Mouse (Mus musculus) left cerebral cortex, postnatal 36 days (tissue): ENCODE measurements around the gene Ccdc121. TPM values are rescaled to one million over a fixed set of nuclear protein-coding genes. Genes with fewer than 3 reads are reported as not detected.

Source experiments
- DNase-seq, 2 experiments: peaks; one replicate each; pipeline ENCODE4 v3.0.0; 2021 to 2022; ENCODE audit warnings: low spot score in 2 of 2, mixed read lengths in 1 of 2
- intact Hi-C: fragments of 180-260 bp; cut with DNase I; formaldehyde crosslinking; loops from one replicate; pipeline ENCODE4 v1.15.1; 2025
- total RNA-seq, 2 experiments: library from RNA; stranded (reverse); gene quantifications; 2 replicates each; pipeline ENCODE4 v1.2.3; 2021

Gene Ccdc121
- total RNA-seq = under 1 TPM; 0.27 to 0.36 TPM

DNA sequence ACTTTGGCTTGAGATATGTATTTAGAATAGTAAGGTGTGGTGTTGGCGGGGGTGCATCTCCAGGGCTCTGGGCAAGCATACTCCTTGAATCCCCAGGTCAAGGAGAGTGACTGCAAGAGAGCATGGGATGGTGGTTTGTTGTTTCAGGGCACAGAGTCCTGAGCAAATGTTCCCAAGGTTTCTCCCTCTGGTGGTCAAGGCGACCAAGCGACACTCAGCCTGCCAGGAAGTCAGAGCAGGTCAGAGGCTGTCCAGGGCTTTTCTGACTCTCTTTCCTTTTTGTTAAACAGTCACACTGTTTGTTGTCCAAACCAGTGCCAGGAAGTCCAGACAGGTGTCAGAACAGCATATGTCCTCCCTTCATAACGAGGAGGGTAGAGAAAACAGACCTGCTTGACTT, at the start of gene Ccdc121:
Gene Ccdc121 (minus strand): TSS at position 145 of the 400 bp plus-strand sequence.
- intact Hi-C loops = no loop called here
- DNase-seq = no peak

DNA sequence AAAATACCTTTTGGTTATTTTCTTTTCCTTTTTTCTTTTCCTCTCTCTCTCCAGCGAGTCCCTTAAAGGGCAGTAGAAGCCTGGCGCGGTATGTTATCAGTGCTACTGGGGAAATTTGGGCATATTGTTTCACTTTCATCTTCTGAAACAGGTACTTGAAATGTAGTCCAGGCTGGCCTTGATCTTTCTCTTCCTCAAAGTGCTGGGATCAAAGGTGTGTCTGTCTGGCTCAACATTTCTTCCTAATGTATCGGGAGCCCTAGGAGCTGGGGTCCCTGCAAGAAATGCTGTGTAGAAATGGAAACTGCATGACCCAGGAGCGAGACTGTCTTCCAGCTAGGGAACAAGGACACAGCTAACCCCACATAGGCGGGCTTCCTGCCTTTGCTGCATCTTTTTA, 49.1 kb upstream of the Ccdc121 start:
- DNase-seq = no peak
- intact Hi-C loops = no loop called here

GRCm38 (mm10) chr1:181559655-181560054, 48.4 kb upstream of the Ccdc121 start:
- intact Hi-C loops = no loop called here

DNA sequence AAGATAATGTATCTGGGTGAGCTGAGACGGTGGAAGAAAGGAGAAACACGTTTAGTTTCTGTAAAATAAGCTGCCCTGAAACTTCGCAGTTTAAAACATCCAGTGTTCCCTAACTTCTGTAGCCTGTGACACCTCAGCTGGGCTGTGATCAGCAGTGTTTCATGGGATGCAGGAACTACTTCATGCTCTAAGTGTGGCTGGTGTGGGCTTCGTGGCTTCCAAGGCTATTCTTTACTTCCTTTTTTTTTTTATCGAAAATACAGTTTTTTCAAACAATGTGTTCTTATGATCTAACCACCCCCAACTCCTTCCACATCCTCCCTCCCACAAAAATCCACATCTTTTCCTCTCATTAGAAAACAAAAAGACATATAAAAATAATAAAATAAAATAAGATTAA, 44.2 kb upstream of the Ccdc121 start:
- intact Hi-C loops = no loop called here

More at GRCm38 (mm10) chr1:181559655-181560054, 48.4 kb upstream of the Ccdc121 start:
- no peak for DNase-seq

DNA sequence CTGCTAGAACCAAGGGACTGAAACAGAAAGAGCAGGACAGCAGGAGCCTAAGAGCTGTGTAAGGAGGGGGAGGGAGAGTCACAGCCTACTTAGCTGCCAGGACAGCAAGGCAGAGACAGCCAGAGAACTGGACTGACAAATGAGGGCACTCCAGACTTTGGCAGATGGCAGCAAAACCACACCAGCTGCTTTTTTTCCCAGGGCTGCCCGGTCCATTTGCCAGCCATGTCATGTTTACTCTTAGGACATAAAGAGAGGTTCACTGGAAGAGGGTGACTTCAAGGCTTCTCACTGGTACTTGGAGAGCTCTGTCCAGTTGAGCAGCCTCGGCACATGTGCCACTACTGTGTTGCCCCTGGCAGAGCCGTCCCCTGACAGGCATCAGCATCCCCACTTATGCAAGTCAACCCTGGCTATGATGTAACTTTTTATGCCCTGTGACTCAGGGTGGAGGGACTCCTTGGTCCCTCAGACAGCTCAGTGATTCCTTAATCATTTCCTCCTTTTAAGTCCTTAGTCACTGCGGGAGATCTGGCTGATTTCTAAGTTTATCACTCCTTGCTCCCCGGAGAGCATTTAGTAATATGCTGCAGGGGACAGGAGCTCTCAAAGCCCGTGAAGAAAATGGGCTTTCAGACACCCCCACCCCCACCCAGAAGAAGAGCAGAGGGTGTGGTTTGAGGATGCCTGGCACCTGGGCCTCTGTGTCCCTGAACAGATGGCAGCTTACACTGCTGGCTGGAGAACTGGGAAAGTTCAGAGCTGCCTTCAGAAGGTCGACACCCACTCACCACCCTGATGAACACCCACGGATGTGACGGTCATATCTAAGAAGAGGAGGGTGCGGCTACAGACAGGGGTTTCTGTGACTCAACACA, 41.5 kb upstream of the Ccdc121 start:
- peak; percentile 23 to 26 for DNase-seq
- intact Hi-C loops = loop anchor here (5.0 kb wide), 1 partner anchor 65 kb away; no protein-coding TSS in a partner anchor

More for the DNA sequence above, 44.2 kb upstream of the Ccdc121 start:
- no peak for DNase-seq

DNA sequence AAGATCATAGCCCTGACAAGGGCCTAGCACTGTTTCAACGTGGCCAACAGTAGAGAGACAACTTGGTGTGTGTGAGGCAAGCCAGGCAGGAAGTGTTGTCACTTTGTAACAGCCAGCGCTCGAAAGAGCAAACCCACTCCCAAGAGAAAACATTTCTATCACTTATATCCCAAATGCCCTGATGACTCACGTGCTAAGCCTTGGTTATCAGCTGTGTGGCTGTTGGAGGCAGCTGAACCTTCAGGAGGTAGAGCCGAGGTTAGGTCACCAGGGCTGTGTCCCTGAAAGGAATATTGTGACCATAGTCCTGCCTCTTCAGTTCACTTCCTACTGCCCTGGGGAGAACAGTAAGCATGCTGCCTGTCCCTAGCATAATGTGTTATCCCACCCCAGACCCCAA, 39.6 kb upstream of the Ccdc121 start:
- intact Hi-C loops = loop anchor here (5.0 kb wide), 1 partner anchor 66 kb away; no protein-coding TSS in a partner anchor
- no peak for DNase-seq

- peak; percentile 23 to 27 for DNase-seq
- intact Hi-C loops = loop anchor here (5.0 kb wide), 4 partner anchors 67 to 278 kb away; no protein-coding TSS in a partner anchor
Observed at GRCm38 (mm10) chr1:181549987-181550386, 38.7 kb upstream of the Ccdc121 start.

DNA sequence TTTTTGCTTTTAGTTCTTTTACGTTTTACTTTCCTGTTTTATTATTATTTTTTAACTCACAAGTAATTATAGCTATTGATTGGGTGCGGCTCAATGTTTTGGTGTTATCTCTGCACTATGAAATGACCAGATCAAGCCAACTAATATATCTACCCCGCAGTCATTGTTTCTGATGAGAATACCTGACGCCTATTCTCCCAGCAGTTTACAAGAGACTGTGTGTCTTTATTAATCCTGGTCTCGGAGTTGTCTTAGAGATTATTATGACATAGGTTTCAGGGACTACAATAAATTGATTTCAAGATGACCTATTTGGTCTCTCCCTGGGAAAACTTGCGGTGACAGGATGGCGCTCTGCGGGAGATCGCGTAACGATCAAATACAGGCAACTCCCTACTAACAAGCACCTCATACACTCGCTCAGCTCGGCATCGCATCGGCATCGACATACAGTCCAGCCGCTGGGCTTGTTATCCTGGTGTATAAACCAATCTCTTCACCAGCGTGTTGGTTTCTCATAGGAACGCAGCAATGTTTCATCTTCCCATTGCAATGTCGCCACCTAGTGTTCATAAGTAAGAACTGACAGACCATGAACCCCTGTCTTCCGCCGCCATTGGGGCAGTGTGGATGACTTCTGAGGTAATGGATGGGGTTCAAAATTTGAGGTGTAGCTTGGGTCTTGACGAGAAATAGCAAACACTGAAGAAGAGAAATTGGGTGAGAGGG, 34.0 kb upstream of the Ccdc121 start:
- DNase-seq = peak; percentile 52 to 69
- intact Hi-C loops = loop anchor here (2.0 to 5.0 kb wide), 4 partner anchors 78 to 273 kb away; no protein-coding TSS in a partner anchor

GRCm38 (mm10) chr1:181543711-181544383, 32.6 kb upstream of the Ccdc121 start:
- intact Hi-C loops = loop anchor here (2.0 kb wide), 1 partner anchor 77 kb away; no protein-coding TSS in a partner anchor
- DNase-seq = no peak

- no peak for DNase-seq
- intact Hi-C loops = no loop called here
Observed at GRCm38 (mm10) chr1:181539846-181540769, 28.9 kb upstream of the Ccdc121 start.

GRCm38 (mm10) chr1:181537627-181538525, 26.6 kb upstream of the Ccdc121 start:
- intact Hi-C loops = no loop called here
- no peak for DNase-seq

DNA sequence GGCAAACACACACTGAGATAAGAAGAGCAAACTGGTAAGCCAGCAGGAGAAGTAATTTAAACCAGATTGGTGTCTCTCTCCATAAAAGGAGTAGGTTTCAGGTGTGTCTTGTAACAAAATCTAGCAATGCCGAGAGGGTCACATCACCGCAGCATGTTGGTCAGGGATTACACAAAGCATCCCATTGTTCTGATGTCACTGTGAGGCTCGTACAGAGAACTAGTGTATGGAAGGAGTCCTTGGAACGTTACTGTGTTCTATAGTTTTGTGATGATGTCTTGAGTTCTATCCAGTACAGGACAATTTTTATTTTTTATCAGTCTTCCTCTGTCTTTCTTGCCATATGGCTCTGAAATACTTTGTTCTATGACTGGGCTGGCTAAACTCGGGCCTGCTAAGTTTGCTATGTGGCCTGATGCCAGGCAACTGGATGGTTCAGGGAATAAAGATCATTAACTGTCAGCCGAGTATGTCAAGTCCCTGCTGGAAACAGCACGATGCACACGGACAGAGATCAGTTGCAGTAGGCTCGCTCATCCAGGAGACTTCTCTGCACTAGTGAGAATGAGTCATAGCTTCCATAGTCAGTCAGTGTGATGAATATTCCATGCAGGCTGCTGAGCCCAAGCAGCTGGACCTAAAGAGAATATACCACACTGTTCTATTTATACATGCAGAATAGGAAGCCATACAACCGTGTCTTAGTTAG, 24.1 kb upstream of the Ccdc121 start:
- intact Hi-C loops = no loop called here
- DNase-seq = peak; percentile 61 to 67

- intact Hi-C loops = no loop called here
- no peak for DNase-seq
Observed at GRCm38 (mm10) chr1:181529368-181529767, 18.1 kb upstream of the Ccdc121 start.

DNA sequence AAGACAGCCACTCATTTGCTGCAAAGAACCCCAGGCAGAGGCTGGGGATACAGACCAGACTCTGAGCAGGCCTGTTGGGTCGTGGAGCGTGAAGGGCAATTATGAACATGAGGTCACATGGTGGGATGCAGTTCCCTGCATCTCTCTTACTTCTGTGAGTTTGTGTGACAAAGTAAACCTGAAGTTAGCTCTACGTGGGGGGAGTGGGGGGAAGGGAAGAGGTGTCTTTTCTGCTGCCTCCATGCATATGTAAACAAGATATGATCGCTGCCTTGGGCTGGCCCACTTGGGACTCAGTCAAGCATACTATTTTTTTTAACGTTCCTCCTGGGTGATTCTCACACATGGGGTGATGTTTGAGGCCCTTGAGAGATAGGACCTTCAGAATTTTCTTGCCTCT, 14.7 kb upstream of the Ccdc121 start:
- DNase-seq = no peak
- intact Hi-C loops = no loop called here

DNA sequence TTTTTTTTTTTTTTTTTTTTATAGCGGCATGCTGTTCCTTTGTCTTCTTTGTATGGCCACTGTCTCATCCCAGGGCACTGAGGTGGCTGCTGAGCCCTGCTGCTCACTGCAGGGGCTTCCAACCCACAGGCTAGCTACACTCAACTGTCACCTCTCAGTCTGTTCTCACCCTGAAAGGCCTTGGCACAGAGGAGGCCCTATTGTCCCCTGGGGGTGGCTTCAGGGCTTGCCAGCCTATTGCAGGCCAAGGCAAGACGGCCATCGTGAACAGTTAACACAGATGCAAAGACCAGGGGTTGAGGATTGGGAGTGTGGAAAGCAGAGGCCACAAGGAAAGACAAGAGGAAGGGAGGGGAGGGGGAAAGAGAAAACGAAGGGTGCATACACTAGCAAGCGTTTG, 12.6 kb upstream of the Ccdc121 start:
- no peak for DNase-seq
- intact Hi-C loops = no loop called here

DNA sequence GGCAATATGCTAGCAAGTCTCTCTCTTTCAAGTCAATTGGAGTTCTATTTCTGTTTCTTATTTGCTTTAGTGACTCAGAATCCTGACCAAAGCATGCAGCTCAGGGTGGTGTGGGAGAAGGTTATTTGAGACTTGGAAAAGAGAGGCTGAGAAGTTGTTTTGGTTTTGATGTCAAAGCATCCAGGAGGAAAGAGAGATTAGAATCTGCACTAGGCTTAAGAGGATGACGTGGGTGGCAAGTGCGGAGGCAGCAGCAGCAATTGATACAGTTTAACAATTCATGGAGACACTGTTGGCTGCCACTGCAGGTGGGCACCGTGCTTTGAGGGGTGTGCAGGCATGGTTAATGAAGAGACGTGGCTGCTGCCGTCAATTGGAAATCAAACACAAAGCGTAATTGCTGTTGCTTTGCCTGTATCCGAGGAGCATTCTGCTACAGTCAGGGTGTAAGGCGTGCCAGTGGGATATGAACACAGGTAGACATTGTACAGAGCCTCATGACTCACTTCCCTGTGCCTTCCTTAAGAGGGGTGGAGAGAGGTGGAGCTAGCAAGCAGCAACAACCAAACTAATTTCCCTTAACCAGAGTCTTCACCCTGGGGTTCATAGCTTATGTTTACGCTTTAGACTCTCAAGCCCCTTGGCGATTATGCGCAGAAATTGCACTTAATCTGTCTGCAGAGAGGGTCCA, 10.3 kb upstream of the Ccdc121 start:
- intact Hi-C loops = no loop called here
- peak in 1 of 2 experiments; percentile 21 for DNase-seq

DNA sequence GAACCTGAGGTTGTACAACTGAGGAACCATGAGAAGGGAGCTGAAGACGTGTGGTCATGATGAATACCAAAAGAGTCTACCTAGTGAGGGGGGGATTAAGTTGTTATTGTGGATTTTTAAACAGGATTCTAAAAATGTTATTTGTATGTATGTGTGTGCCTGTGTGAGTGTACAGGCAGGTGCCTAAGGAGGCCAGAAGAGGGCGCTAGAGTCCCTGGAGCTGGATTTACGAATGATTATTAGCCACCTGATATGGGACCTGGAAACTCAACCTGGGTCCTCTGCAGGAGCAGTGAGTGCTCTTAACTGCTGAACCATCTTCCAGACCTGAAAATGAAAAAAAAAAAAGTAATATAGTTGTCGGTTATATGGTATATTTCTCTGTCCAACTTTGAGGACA, 7.9 kb upstream of the Ccdc121 start:
- intact Hi-C loops = loop anchor here (5.0 kb wide), 1 partner anchor 37 kb away; no protein-coding TSS in a partner anchor
- no peak for DNase-seq
